Mouse (Mus musculus) layer of hippocampus, adult 11-12 months (tissue): Measurements from ENCODE around the gene Serpinb9b.
A peak's percentile ranks its signal among the peaks of the same experiment; 100 is the strongest.
"Not testable (repeated sequence)": the region's sequence is repeated elsewhere in the genome, so short reads cannot be mapped to it uniquely, and the experiment has no call there.

ENCODE experiments used
- DNase-seq: peaks from one replicate; pipeline ENCODE4 v3.0.0; 2022; ENCODE audit warnings: low spot score

Gene Serpinb9b

GRCm38 (mm10) chr13:33027244-33027643, at the start of gene Serpinb9b:
Serpinb9b (plus strand) TSS chr13:33027416.
- DNase-seq = no peak

- no peak for DNase-seq
Observed at GRCm38 (mm10) chr13:32982556-32983042, 44.6 kb upstream of the Serpinb9b start.

GRCm38 (mm10) chr13:32986256-32986655, 41.0 kb upstream of the Serpinb9b start:
- DNase-seq = no peak

GRCm38 (mm10) chr13:32993152-32993893, 33.9 kb upstream of the Serpinb9b start:
- DNase-seq = no peak

- no peak for DNase-seq
Observed at GRCm38 (mm10) chr13:32993894-32994242, 33.3 kb upstream of the Serpinb9b start.

GRCm38 (mm10) chr13:32995051-32995450, 32.2 kb upstream of the Serpinb9b start:
- DNase-seq = no peak

- DNase-seq = no peak
Observed at GRCm38 (mm10) chr13:33001341-33001740, 25.9 kb upstream of the Serpinb9b start.

- DNase-seq = no peak
Observed at GRCm38 (mm10) chr13:33002950-33003349, 24.3 kb upstream of the Serpinb9b start, which contains the start of gene Serpinb9. Serpinb9 (plus strand) TSS chr13:33003250.

GRCm38 (mm10) chr13:33003523-33004413, 23.4 kb upstream of the Serpinb9b start:
- DNase-seq = no peak

GRCm38 (mm10) chr13:33004414-33005105, 22.7 kb upstream of the Serpinb9b start:
- DNase-seq = peak; percentile 85

- no peak for DNase-seq
Observed at GRCm38 (mm10) chr13:33005501-33006075, 21.6 kb upstream of the Serpinb9b start.

GRCm38 (mm10) chr13:33006555-33006954, 20.7 kb upstream of the Serpinb9b start:
- DNase-seq = no peak

GRCm38 (mm10) chr13:33012395-33012794, 14.8 kb upstream of the Serpinb9b start:
- DNase-seq = no peak

- no peak for DNase-seq
Observed at GRCm38 (mm10) chr13:33013271-33013670, 13.9 kb upstream of the Serpinb9b start.

GRCm38 (mm10) chr13:33022371-33022770, 4.8 kb upstream of the Serpinb9b start:
- DNase-seq = no peak

- DNase-seq = no peak
Observed at GRCm38 (mm10) chr13:33026427-33027057, 674 bp upstream of the Serpinb9b start.

GRCm38 (mm10) chr13:33028146-33028545, 930 bp downstream of the Serpinb9b start:
- no peak for DNase-seq

GRCm38 (mm10) chr13:33028550-33028949, 1.3 kb downstream of the Serpinb9b start:
- DNase-seq = no peak

GRCm38 (mm10) chr13:33029478-33029877, 2.3 kb downstream of the Serpinb9b start:
- not testable (repeated sequence) for DNase-seq

GRCm38 (mm10) chr13:33030281-33030680, 3.1 kb downstream of the Serpinb9b start:
- DNase-seq = no peak

- DNase-seq = no peak
Observed at GRCm38 (mm10) chr13:33035506-33035905, 8.3 kb downstream of the Serpinb9b start.
